Mouse (Mus musculus) layer of hippocampus, adult 2 months (tissue): ENCODE measurements around the gene Olfr183. TPM values are rescaled to one million over a fixed set of nuclear protein-coding genes. Genes with fewer than 3 reads are reported as not detected.
"Not testable (repeated sequence)": the region's sequence is repeated elsewhere in the genome, so short reads cannot be mapped to it uniquely, and the experiment has no call there.

Experiments used
- DNase-seq, 2 experiments: peaks; one replicate each; pipeline ENCODE4 v3.0.0; 2022; ENCODE audit warnings: low spot score in 2 of 2
- H3K27ac ChIP-seq: fragments of 200-600 bp; 2 replicates; pipeline ENCODE4 v1.8.1; 2022
- H3K4me3 ChIP-seq: fragments of 200-600 bp; 2 replicates; pipeline ENCODE4 v1.8.1; 2022; ENCODE audit warnings: mild to moderate bottlenecking
- CTCF ChIP-seq: fragments of 200-600 bp; conservative IDR thresholded peaks from 2 replicates; pipeline ENCODE4 v1.8.1; 2022; ENCODE audit warnings: antibody characterized with exemption, mild to moderate bottlenecking, moderate library complexity
- long read RNA-seq, 2 experiments: library from polyadenylated mRNA; stranded (forward); transcript quantifications; one replicate each; pipeline ENCODE4 v2.0.0; 2021; ENCODE audit warnings: borderline mapping rate in 2 of 2
- total RNA-seq, 2 experiments: library from RNA; stranded (reverse); gene quantifications; 2 replicates each; pipeline ENCODE4 v1.2.3; 2021

The Olfr183 gene
- not detected for total RNA-seq
- long read RNA-seq, experiment 1, result 0 reads
- long read RNA-seq, experiment 2, result 0 reads

DNA sequence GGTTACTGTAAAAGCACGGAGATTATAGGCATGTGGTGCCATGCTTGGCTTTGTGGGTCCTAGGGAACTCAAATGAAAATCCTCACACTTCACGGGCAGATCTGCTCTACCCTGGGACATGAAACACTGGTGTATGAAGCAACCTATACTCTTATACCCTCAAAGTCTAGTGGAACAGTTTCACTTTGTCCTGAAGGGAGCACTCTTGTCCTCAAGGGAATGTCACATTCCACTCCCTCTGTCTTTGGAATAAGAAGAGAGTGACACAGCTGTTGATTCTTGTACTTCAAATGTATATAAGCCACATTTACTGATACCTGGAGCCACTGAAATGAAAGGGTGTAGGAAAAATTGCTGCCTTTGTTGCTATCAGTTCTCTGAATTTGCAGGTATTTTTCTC, at the start of gene Olfr183:
Gene Olfr183, plus strand, starts transcription at position 301 of the 400 bp plus-strand sequence.
- no peak for TF ChIP-seq CTCF
- no peak within 1 kb of the TSS for H3K27ac ChIP-seq
- H3K4me3 ChIP-seq, result no peak within 1 kb of the TSS
- DNase-seq, result no peak

- DNase-seq, result no peak
- no peak overlapping the region for H3K27ac ChIP-seq
- H3K4me3 ChIP-seq, result no peak overlapping the region
- no peak for TF ChIP-seq CTCF
These were observed 12.0 kb downstream of the Olfr183 start for GRCm38 (mm10) chr16:59007146-59007545.

GRCm38 (mm10) chr16:59013357-59014018, 18.3 kb downstream of the Olfr183 start:
- TF ChIP-seq CTCF, result no peak
- H3K4me3 ChIP-seq, result no peak overlapping the region
- H3K27ac ChIP-seq, result no peak overlapping the region
- no peak for DNase-seq

DNA sequence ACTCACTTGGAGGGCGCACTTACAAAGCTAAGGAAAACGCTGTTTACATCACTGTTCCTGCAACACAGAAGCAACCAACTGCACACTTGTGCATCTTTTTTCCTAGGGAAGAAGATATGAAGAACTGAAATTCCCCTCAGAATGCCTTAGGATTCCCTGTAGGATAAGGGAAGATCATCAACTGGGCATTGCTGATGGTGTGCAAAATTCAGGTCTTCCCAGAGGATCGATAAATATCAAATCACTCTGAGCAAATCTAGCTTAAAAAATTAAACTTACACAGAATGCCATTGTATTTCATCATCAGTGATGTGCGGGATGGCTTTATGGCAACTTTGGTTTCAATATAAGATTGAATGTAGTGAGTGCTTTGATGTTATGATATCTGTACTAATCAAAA, 35.0 kb downstream of the Olfr183 start, which contains the start of gene Olfr186:
Gene Olfr186, minus strand, starts transcription at position 101 of the 400 bp plus-strand sequence.
- TF ChIP-seq CTCF, result no peak
- DNase-seq, result no peak
- H3K27ac ChIP-seq, result no peak within 1 kb of the TSS
- no peak within 1 kb of the TSS for H3K4me3 ChIP-seq

- no peak within 1 kb of the TSS for H3K27ac ChIP-seq
- no peak for DNase-seq
- no peak for TF ChIP-seq CTCF
- H3K4me3 ChIP-seq, result no peak within 1 kb of the TSS
These were observed 44.6 kb downstream of the Olfr183 start, which contains the start of gene Olfr187 for GRCm38 (mm10) chr16:59039710-59040109. Gene Olfr187, minus strand, starts transcription at chr16:59039767.

DNA sequence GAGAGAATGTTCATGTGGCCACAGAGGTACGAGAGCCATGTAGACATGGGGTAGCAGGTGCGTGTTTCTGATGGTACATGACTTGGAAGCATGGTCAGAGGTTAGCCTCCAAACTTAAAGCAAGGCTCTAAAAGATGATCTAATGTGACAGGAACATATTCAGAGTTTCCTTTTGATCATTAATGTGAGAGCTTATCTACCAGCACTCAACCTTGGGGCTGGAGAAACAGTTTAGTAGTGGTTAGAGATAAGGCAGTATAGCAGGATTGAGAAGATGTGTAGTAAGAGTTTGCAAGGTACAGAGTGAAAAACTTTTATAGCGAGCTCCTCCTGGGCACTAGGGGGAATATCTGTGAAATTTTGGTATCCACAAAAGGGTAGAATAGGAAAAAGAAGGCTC, 50.7 kb downstream of the Olfr183 start:
- no peak for DNase-seq
- no peak overlapping the region for H3K27ac ChIP-seq
- no peak for TF ChIP-seq CTCF
- no peak overlapping the region for H3K4me3 ChIP-seq

GRCm38 (mm10) chr16:59047579-59047978, 52.4 kb downstream of the Olfr183 start:
- no peak for TF ChIP-seq CTCF
- no peak for DNase-seq
- no peak overlapping the region for H3K4me3 ChIP-seq
- H3K27ac ChIP-seq, result no peak overlapping the region

DNA sequence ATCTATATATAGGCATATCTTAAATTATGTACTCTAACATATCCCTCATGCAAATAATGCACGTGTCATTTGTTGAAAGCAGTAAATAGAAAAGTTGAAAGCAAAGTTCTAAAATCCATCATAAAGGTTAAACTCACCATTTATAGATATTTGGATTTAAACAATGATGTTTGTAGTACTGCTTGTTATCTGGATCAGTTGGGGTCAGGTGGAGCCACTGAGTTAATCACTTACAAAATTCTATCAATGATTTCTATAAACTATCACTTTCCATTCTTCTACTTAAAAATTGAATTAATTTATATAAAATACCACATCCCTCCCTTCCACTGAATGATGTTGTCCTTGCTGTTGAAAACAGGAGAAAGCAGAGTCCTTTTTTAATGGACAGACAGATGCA, 53.7 kb downstream of the Olfr183 start:
- no peak for DNase-seq
- no peak overlapping the region for H3K27ac ChIP-seq
- no peak overlapping the region for H3K4me3 ChIP-seq
- no peak for TF ChIP-seq CTCF

- H3K4me3 ChIP-seq, DNase-seq, H3K27ac ChIP-seq: not testable (repeated sequence)
These were observed 54.1 kb downstream of the Olfr183 start for GRCm38 (mm10) chr16:59049286-59049685.

Other genes with a start within 250 kb of the Olfr183 start
- not detected for gene Olfr172, start 232.2 kb upstream of the Olfr183 start, total RNA-seq
- not detected for gene Olfr173, start 195.1 kb upstream of the Olfr183 start, total RNA-seq
- not detected for gene Olfr175-ps1, start 168.6 kb upstream of the Olfr183 start, total RNA-seq
- gene Olfr177, start 120.6 kb upstream of the Olfr183 start, total RNA-seq, result not detected
- not detected for gene Olfr178, start 103.3 kb upstream of the Olfr183 start, total RNA-seq
- gene Olfr181, start 66.6 kb upstream of the Olfr183 start, total RNA-seq, result not detected
- not detected for gene Olfr180, start 66.0 kb upstream of the Olfr183 start, total RNA-seq
- gene Olfr186, start 34.9 kb downstream of the Olfr183 start, total RNA-seq, result not detected
- gene Olfr187, start 44.4 kb downstream of the Olfr183 start, total RNA-seq, result not detected
- gene Olfr190, start 82.6 kb downstream of the Olfr183 start, total RNA-seq, result not detected
- not detected for gene Olfr191, start 94.5 kb downstream of the Olfr183 start, total RNA-seq
- not detected for gene Olfr193, start 116.5 kb downstream of the Olfr183 start, total RNA-seq
- gene Olfr194, start 125.7 kb downstream of the Olfr183 start, total RNA-seq, result not detected
- not detected for gene Olfr195, start 151.7 kb downstream of the Olfr183 start, total RNA-seq
- gene Olfr196, start 175.1 kb downstream of the Olfr183 start, total RNA-seq, result not detected
- gene Olfr198, start 208.2 kb downstream of the Olfr183 start, total RNA-seq, result not detected
- gene Olfr199, start 224.4 kb downstream of the Olfr183 start, total RNA-seq, result not detected